Comparison of ENCODE assay signal across 10 mouse cellular contexts in genomic region chr9:87732416-87733235, GRCm38 (mm10). TPM values are rescaled to one million over a fixed set of nuclear protein-coding genes. Genes with fewer than 3 reads are reported as not detected.
DNase-seq lines count a peak whose midpoint lies in the region; ATAC-seq lines count a peak whose summit lies in the region.
"Had no signal": no experiment of that assay in that cellular context is flagged by ENCODE, and none has a peak within 500 bp of the region (broad histone marks: within the 10 kb centered on the region; RNA-seq: fewer than 3 reads in every experiment).

No protein-coding gene starts in this region.

- no peaks in the 10 kb centered on the region for H3K9me3 ChIP-seq in embryonic facial prominence, embryonic 14.5 days (ENCODE audit: control insufficient read depth, low read length)
- H3K9me3 ChIP-seq in limb, embryonic 10.5 days (replicated peaks): no peaks in the 10 kb centered on the region
- H3K9me3 ChIP-seq in kidney, embryonic 16.5 days (ENCODE audit: low read length): no peaks in the 10 kb centered on the region

- peak overlapping the region; percentile 44; the same call in 1 of the 2 replicates for H3K27ac ChIP-seq in embryonic facial prominence, embryonic 14.5 days (replicated peaks; ENCODE audit: low read depth, low read length)
- peak overlapping the region; percentile 73 for H3K27ac ChIP-seq in limb, embryonic 10.5 days
- H3K27ac ChIP-seq in kidney, embryonic 16.5 days (ENCODE audit: low read length): no peak overlapping the region

- H3K27me3 ChIP-seq in embryonic facial prominence, embryonic 14.5 days (replicated peaks; ENCODE audit: control insufficient read depth, insufficient read depth, low read length): peaks cover 90% of the 10 kb centered on the region
- peaks cover 83% of the 10 kb centered on the region for H3K27me3 ChIP-seq in limb, embryonic 10.5 days (ENCODE audit: low read depth, poor library complexity, severe bottlenecking)
- H3K27me3 ChIP-seq in kidney, embryonic 16.5 days (ENCODE audit: insufficient read depth, low read length): peaks cover 79% of the 10 kb centered on the region

- 13% methylated on average over 24 of the region's 25 CpGs for WGBS in embryonic facial prominence, embryonic 14.5 days
- WGBS in limb, embryonic 10.5 days: 3% methylated on average over 25 of the region's 25 CpGs
- 9% methylated on average over 25 of the region's 25 CpGs for whole genome bisulfite sequencing in kidney, embryonic 16.5 days

- H3K4me2 ChIP-seq in embryonic facial prominence, embryonic 14.5 days (ENCODE audit: low read depth, low read length): peak overlapping the region; percentile 33
- H3K4me2 ChIP-seq in kidney, embryonic 16.5 days (replicated peaks; ENCODE audit: low read depth, low read length): no peak overlapping the region

- DNase-seq in heart, adult 11 months: peak; percentile 92
- no peak for DNase-seq in heart, adult 8-10 months (ENCODE audit: low spot score)
- peak; percentile 16 for DNase-seq in R1 (ENCODE audit: low read depth, low spot score)
- no peak for DNase-seq in embryonic facial prominence, embryonic 14.5 days (ENCODE audit: low spot score)
- DNase-seq in limb, embryonic 10.5 days (ENCODE audit: low spot score): peak; percentile 64
- DNase-seq in frontal cortex, adult 2 months (ENCODE audit: extremely low spot score in 1 of 2, low spot score in 1 of 2): no peak
- DNase-seq in urinary bladder, postnatal 25 days (ENCODE audit: low spot score): no peak
- DNase-seq: lung, adult 18-20 months had no signal

- no peak for ATAC-seq in embryonic facial prominence, embryonic 14.5 days (ENCODE audit: low read depth)
- ATAC-seq in kidney, embryonic 16.5 days (ENCODE audit: low FRiP score, low TSS enrichment): no peak
- ATAC-seq: intestine, postnatal 0 days had no signal

- 0 out of 2 replicates have a peak overlapping the region, but pooled peaks have one; percentile 8 for H3K9ac ChIP-seq in embryonic facial prominence, embryonic 14.5 days (ENCODE audit: low read depth, low read length)
- H3K9ac ChIP-seq in kidney, embryonic 16.5 days (replicated peaks; ENCODE audit: low read length): no peak overlapping the region

- H3K36me3 ChIP-seq in embryonic facial prominence, embryonic 14.5 days (ENCODE audit: control insufficient read depth, insufficient read depth, low read length): no peaks in the 10 kb centered on the region
- peaks cover 5% of the 10 kb centered on the region; the same call in 1 of the 2 replicates for H3K36me3 ChIP-seq in limb, embryonic 10.5 days
- no peaks in the 10 kb centered on the region for H3K36me3 ChIP-seq in kidney, embryonic 16.5 days (ENCODE audit: insufficient read depth, low read length)

- H3K4me1 ChIP-seq in embryonic facial prominence, embryonic 14.5 days (ENCODE audit: control insufficient read depth, insufficient read depth, low read length): no peaks in the 10 kb centered on the region
- peaks cover 67% of the 10 kb centered on the region for H3K4me1 ChIP-seq in limb, embryonic 10.5 days
- H3K4me1 ChIP-seq in kidney, embryonic 16.5 days (ENCODE audit: insufficient read depth, low read length): peaks cover 19% of the 10 kb centered on the region

- peak overlapping the region; percentile 11 for H3K4me3 ChIP-seq in embryonic facial prominence, embryonic 14.5 days (ENCODE audit: low read depth, low read length)
- peak overlapping the region; percentile 39 for H3K4me3 ChIP-seq in limb, embryonic 10.5 days
- no peak overlapping the region for H3K4me3 ChIP-seq in kidney, embryonic 16.5 days (ENCODE audit: low read length)

RNA-seq across cellular contexts. Expression of gene Tbx18, which starts 1.6 kb away (rescaled TPM):
- 1 to 10 TPM; 3.7 to 5.0 (median 4.1) TPM for total RNA-seq in heart, adult 8-10 months (2022)
- 5.7 and 8.2 TPM in 2 replicates for polyA plus RNA-seq in embryonic facial prominence, embryonic 14.5 days (2014; fragmentation: Nextera tagmentation; extraction: Ambion mirVana)
- 12.6 and 28.3 TPM in 2 replicates for polyA plus RNA-seq in limb, embryonic 10.5 days (2016; fragmentation: Nextera tagmentation; extraction: Ambion mirVana)
- polyA plus RNA-seq in frontal cortex, adult 2 months (2012; rRNA removed): 1.3 and 2.3 TPM in 2 replicates
- polyA plus RNA-seq in kidney, embryonic 16.5 days (2015; fragmentation: Nextera tagmentation; extraction: Ambion mirVana): 1.9 and 2.1 TPM in 2 replicates

Comparison
In these comparisons a context has a peak if more than half of its experiments do, and no peak if none do; other contexts are left out.
1. DNase-seq: peak in heart, adult 11 months (single experiment), R1 (single experiment) and limb, embryonic 10.5 days (single experiment); none in heart, adult 8-10 months (single experiment), embryonic facial prominence, embryonic 14.5 days (single experiment), frontal cortex, adult 2 months (0 of 2) and urinary bladder, postnatal 25 days (single experiment).